Mouse (Mus musculus) thymus, postnatal 25 days (tissue): ENCODE measurements around the gene Nipbl.
A peak's percentile ranks its signal among the peaks of the same experiment; 100 is the strongest.

ENCODE experiments used
- DNase-seq: peaks from one replicate; pipeline ENCODE4 v3.0.0; 2022

Gene Nipbl

DNA sequence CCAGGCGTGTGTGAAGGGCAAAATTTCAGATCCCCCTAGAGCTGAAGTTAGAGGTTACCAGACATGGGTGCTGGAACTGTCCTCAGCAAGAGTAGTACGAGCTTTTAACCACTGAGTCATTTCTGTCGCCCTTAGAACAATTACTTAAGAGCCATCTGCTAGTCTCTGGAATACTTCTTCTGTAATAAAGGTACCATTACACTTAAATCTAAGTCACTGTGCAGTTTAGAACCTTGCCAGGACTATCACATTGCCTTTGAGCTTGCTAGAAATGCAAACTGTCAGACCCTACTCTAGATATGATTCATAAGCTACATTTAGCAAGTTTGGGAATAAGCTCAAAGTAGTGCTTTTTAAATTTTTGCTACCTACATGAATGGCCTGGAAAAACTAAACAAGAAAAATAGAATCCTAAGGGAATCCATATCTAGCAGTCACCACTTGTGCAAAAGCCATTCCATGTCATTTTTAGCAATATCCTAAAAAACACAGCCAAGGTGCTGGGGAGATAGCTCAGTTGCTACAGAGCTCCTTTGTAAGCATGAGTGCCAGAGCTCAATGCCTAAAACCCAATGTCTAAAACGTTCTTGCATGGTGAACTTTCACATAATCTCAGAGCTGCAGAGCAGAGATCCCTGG lies 27.6 kb downstream of the Nipbl start:
- no peak for DNase-seq

DNA sequence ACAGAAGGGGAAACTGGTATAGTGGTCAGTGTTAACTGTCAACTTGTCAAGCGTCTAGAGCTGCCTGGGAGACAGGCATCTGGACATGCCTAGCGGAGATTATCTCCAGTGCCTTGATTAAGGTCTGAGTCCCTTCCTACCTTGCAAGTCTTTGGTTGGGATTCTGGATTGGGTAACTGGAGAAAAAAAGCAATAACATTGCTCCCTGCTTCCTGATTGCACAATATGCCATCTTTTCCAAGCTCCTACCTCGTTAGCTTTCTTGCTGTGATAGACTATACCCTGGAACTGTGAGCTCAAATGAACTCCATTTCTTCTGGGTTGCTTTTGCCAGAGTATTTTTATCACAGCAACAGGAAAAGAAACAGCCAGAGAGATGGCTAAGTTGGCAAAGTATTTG lies 30.9 kb downstream of the Nipbl start:
- DNase-seq: no peak

DNA sequence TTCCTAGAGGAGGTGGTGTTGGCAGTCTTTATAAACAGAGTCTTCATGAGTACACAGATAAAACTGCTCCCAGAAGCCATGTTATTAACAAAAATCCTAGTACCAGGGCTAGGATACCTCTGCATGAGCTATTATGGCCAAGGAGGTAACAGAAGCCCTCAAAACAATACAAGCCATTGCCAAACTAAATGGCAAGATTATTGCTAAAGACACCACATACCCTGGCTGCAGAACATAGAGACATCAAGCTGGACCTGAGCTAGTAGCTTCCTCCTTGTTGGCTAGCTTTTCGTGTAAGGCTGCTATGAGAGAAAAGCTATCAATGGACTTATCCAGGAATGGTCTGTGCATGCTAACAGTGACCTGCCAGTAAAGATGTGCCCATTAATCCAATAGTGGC lies 32.4 kb downstream of the Nipbl start:
- no peak for DNase-seq

DNA sequence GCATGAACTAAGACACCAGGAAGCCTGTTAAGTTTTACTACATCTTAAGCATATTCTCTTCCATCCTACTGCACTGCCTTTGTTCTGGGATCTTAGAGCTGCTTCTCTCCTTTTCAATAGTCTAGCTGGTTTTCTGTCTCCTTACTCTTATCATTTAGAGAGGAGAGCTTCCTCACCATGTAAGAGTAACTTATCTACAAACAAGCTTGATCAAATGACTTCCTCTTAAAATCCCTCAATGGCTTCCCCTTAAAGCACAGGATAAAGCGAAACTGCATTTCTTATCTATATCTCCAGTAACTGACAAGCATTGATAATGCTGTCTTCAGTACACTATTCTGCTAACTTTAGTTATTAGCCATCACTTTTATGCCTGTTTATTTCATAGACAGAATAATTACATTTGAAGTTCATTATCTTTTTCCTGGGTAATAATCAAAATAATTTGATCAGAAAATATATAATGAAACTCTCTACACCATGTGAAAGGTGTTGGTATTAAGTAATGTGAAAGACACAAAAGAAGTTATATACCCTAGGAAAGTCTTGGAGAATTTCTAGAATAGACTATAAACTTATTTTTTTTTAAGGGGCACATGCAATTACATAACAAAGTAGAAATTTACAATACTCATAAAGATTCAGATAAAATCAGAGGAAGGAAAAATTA lies 33.0 kb downstream of the Nipbl start:
- DNase-seq: no peak

DNA sequence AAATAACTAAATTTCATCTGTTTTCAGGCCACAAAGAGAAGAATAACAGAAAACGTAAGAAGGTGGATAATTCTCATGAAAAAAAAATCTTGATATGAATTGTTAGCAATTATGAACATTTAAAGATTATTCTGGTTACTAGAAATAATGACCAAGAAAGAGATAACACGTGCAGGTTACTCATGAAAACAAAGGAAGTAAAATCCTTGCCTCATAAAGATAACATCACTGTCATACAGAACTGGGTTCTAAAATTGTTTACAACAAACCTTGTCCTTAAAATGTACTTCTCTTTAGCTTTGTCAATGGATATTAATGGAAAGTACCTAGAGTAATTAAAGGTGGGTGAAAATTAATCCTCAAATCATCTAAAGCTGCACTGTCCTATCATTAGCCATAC lies 37.2 kb downstream of the Nipbl start:
- DNase-seq: no peak

DNA sequence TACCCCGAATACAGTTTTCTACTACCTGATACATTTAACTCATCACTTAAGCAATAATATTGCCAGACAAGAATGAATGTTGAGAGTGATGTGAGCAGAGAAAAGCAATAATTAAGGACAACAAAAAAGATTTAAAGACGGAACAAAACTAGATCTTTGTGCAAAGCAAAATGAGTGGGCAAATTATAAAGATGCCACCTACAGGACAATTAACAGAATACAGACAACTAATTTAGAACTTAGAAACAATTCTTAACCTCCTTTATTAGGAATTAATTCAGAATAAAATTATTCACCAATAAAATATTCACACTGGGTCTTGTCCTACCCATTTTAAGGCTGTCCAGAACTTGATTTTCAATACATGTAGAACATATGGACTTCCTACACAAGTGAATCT lies 38.0 kb downstream of the Nipbl start:
- no peak for DNase-seq

DNA sequence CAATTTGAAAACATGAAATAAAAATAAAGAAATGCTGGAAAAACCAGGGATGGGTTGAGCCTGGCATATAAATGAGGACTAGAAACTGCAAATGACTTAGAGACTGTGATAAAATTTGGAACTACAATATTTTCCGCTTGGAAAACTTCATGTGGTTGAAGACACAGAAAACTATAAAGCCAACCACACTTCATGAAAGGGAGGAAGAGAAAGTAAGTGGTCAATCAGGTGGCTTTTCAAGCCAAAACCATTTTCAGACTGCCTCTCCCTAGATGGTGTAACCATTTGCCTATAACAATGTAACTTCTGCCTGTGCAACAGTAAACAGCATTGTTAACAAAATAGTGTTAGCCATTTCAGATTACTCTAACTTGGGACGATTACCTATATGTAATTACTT lies 41.7 kb downstream of the Nipbl start:
- no peak for DNase-seq

DNA sequence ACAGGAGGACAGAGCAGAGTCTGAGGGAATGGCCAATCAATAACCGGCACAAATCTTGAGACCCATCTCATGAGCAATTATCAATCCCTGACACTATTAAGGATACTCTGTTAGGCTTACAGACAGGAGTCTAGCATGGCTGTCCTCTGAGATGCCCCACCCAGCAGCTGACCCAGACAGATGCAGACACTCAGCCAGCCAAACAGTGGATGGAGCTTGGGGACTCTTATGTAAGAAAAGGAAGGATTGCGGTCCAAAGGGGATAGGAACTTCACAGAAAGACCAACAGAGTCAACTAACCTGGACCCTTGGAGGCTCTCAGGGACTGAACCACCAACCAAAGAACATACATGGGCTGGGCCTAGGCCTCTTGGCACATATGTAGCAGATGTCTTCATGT lies 42.7 kb downstream of the Nipbl start:
- DNase-seq: no peak

DNA sequence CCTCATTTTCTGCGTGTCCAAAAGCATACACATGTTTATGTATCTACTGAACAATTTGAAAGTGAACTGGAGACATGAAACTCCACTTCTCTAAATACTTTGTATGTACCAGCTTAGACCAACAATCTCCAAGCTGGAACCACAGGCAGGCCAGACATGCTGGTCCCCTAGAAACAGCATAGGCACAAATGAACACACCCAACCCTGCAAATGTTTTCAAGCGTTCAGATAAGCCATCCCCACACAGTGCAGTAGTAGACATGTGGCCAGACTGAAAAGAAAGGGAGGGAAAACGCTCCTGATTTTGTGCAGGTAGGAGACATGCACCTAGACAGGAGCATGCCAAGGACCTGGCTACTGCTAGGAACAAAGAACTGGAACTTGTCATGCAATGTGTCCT lies 52.5 kb downstream of the Nipbl start:
- no peak for DNase-seq

DNA sequence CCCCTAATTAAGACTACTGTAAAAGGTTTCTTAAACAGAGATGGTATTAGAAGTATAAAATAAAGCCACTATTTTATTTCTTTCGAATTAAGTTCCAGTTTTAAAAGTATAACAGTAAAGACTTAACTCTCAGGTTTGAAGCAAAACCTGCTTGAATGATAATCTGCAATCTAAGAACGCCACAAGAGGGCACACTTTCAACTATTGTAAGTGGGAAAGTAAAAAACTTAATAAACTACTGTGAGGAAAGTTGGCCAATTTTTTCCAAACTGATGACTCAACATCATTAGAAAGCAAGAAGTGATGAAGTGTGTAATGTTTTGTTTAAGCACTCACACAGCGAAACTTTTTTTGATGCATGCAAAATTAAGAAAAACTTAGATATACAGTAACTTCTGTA lies 62.0 kb downstream of the Nipbl start:
- DNase-seq: peak; percentile 27

DNA sequence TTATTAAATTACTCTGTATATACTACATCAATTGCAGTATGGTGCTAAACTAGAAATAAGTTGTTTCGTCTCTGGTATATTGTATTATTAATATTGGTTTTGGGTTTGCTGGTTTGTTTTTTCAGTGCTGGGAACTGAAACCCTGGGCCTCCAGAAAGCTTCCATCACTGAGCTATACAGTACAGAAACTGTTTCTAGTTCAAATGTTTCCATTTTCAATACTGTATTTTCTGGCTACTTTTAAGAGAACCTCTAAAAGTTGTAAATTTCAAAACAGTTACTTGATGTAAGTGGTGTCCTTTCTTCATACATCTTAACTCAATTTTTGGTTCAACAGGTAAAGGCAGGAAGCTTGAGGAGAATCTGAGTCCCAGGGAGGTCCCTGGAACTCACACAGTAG lies 68.6 kb downstream of the Nipbl start:
- no peak for DNase-seq

DNA sequence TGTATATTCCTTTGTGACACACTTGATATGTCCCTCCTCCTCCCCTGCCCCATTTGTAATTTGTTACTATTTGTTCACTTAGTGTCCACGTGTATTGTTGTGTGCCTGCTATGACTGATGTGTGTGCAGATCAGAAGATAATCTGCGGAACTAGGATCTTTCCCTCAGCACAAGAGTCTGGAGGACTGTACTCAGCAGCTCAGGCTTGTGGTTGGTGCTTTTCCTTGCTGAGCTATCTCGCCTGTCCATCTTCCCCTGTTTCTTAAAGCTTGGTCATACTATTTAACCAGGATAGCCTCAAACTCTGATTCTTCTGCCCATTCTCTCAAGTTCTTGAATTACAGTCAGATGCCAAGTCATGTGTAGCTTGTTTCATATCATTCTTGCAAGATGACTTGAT lies 69.5 kb downstream of the Nipbl start:
- DNase-seq: no peak

DNA sequence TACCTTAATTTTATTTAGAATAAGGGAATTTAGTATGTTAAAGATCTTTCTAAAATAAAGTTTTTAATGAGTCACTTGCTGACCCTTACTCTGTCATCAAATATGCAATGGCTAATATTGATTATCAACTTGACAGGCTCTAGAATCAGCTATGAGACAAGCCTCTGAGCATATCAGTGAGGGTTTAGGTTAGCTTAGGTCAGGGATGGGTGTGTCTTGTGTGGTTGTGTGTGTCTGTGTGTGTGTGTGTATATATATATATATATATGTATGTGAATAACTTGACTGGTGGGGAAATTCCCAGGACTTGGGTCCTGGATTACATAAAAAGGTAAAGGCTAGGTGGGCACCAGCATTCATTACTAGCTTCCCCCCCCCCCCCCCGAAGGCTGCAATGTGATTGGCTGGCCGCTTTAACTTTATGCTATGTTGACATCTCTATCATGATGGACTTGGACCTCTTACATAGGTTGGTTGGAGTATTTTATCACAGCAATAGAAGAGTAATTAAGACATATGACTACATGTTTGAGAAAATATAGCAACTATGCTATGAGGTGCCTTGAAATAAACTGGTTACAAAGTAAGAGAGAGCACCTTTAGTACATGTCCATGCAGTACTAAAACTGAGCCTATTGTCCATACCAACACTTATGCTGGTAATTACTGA lies 97.0 kb downstream of the Nipbl start:
- DNase-seq: no peak

DNA sequence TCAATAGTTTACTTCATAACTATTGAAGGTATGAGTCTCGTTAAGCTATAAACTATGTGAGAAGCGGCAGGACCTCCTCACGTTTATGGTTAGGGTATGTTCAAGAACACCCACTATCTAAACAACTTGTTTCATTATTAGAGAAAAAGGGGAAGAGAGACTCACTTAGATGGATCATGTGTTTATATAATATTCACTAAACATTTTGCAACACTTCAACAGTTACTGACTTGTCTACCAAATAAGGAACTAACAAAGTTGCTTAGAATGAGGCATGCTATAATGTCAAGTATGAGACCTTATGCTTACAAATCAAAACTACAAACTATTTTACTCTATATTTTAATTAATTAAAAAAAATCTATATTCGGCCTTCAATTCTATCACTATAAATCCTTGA lies 103.7 kb downstream of the Nipbl start:
- no peak for DNase-seq

DNA sequence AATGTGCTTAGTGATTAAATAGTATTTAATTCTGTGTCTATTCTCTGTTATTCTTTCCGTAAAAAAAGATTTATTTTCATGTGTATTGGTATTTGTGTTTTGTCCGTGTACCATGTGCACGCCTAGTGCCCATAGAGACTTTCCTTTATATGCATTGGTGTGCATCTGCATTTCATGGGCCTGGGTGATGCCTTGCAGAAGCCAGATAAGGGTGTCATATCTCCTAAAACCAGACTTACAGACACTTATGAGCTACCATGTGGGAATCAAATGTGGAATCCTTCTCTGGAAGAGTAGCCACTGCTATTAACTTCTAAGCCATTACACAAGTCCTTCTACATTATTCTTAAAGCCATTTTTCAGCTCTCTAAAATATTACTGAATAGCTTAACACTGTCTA lies 112.7 kb downstream of the Nipbl start:
- DNase-seq: no peak

DNA sequence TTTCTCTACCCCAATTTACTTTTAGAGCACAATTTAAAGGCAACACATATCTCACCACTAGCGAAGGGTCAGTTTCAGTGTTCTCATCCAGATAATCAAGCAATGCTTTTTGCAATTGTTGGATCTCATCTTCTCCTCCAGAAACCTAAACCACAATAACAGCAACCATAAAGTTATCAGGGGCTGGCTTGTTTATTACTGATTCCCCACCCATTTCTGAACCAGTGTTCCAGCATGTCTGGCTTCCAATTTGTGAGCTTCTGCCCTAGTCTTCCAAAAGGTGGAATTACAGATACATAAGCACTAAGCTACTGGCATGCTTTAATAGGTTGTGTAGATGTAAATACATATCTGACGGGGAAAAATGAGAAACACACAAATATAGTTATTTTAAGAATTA lies 118.6 kb downstream of the Nipbl start:
- no peak for DNase-seq

DNA sequence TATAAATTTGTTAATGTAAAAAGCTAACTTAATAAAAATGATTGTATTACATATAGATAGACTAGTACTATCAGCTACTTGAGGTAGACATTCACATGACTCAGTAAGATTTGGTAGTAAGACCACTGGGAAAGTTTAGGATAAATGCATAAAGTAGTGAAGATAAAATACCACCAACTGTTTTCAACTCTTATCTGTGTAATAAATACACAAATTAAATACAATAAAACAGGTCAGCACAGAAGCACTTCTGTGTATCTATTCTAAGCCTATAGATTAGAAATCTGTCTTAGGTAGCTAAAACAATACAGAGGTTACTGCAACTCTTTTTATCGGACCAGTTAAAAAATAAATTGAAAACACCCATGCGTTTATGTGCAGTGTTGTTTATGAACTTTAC lies 119.4 kb downstream of the Nipbl start:
- no peak for DNase-seq

DNA sequence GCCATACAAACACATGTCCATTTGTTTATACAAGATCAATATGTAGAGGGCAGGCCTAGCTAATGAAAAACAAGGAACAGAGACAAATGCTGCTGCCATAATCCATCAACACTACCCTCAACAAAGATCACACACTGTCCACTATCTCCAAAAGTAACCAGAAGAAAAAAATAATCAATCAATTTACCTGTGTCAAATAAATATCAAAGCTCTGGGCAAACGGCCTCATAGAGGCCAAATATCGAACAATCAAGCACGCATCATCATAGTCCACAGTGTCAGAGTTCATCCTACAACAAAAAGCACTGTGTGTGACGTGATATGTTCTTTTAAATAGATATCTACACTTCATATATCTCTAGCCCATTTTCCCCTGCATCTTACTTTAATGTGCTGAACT lies 120.2 kb downstream of the Nipbl start:
- DNase-seq: no peak

DNA sequence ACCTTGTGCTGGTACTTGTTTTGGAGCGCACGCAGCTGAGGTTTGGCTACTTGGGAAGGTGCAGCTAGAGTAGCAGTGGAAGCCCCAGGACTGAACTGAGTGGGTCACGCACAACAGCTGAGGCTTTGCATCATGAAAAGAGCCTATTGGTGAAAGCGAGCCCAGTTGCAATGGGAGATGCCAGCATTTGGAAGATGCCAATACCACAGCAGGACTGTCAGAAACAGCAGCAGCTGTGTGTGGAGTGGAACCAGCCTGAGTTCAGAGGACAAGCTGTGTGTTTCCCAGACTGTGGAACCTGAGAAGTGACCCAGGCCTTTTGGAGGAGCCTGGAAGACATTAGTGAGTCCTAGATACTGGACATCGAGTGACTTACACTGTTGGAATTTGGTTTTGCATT lies 122.8 kb downstream of the Nipbl start:
- no peak for DNase-seq

DNA sequence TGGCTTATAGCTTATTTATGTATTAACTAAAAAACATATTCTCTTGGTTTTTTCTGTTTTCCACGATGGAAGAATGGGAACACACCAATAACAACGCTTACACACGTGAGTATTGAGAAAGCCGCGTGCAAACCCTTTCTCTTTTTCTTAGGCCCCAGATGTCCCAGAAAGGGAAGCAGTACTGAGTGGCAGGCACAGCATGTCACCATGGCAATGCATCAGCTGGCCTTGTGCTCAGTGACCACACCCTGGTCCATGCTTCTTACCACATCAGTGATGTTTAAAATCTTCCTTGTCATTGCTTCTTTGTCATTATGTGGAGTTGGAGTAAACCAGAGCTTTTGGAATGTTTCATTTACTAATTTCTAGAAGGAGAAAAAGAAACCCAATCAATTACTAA lies 125.1 kb downstream of the Nipbl start:
- no peak for DNase-seq

DNA sequence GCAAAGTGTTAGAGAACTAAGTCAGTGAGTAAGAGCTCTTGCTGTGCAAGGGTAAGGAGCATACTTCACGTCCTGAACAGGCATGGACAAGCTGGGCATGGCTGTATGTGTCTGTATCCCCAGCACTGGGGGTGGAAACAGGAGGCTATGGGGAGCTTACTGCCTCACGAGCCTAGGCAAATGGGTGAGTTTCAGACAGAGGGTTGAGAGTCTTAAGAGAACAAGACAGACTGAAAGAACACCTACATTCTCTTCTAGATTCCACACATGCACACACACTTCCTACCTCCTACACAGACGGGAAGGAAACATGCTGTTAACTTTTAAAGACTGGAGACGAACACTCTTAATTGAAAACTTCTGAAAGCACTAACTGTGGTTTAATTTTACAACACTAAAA lies 126.9 kb downstream of the Nipbl start:
- DNase-seq: no peak

DNA sequence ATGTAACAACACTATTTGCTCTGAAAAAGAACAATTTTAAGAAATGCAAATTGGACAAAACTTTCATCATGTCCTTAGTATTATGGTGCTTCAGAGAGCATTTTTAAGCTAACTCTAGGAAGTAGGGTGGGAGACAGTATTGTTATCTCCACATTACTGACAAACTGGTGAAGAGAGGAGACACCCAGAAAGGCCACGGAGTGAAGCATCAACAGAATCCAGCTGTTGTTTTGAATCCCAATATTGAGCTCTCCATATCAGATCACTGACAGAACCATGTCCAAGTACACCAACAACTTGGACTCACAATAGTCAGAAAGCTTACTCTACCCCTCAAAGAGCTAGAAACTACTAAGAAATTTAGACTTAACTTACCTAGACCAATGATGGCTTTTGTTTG lies 138.8 kb downstream of the Nipbl start:
- no peak for DNase-seq

DNA sequence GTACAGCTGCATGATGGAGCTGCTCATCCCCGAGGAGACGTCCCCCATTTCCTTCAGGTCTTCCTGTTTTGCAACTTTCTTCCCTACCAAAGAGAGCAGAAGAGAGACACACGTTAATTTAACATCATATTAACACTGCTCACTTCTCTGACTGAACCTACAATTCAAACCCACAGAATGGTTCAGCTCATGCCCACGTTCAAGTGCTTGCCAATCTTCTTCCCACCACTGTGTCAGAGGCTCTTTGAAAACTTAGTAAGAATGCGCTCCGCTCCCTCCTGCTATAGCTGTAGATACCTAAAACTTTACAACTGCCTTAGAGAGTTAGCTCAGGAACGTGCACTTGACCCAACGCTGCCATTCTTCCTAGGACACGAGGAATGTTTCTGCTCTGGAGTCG lies 141.3 kb downstream of the Nipbl start:
- DNase-seq: no peak

DNA sequence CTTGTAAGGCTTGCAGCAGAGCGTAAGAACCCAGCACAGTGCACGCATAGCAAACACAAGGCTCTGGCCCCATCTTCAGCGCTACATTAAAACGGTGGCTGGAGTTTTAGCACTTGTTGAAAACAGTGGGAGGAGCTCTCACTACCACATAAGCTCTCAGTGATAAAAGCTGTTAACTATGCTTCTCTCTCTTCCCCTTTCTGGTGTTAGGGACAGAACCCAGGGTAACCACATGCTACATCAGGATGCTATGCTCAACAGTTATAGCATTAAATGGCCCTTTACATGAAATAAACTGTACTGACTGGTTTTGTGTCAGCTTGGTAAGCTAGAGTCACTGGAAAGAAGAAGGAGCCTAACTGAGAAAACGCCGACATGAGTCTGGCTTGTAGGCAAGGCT lies 150.1 kb downstream of the Nipbl start:
- no peak for DNase-seq

DNA sequence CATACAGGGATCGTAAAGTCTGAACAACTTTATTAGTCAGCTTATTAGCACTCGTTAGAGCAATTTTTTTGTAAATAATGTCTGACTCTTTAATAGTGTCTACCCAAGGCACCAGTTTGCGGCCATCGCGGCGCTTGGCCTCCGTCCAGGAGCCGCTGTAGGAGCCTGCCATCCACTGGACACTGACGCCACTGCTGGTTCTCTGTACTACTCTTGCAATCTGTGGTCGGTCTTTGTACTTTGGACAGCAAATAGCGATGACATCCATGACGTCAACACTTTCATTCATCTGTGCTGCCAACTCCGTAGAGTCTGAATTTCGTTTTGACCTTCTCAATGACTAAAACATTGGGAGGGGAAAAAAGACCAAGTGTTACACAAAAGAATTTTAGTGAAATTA lies 153.0 kb downstream of the Nipbl start:
- no peak for DNase-seq
